Mouse (Mus musculus) sigmoid colon, adult 10 weeks (tissue): ENCODE measurements around the gene Timm50. TPM values are rescaled to one million over a fixed set of nuclear protein-coding genes. Genes with fewer than 3 reads are reported as not detected.

Source experiments
- polyA plus RNA-seq: library from polyadenylated mRNA; stranded (reverse); fragments of 350-450 nt; fragmentation: Illumina TruSeq; extraction: RNeasy Lipid Tissue Mini Kit (QIAGEN cat#74804); gene quantifications from one replicate; pipeline ENCODE4 v1.2.3, GENCODE M21; 2014; ENCODE audit warnings: low read depth, low replicate concordance

The Timm50 gene
- 5.8 TPM for polyA plus RNA-seq

GRCm38 (mm10) chr7:28311926-28312543 lies at the start of gene Timm50:
Timm50 (minus strand) TSS chr7:28312072.

GRCm38 (mm10) chr7:28350155-28350883 lies 38.4 kb upstream of the Timm50 start, which contains the start of gene Rps16:
Rps16 (plus strand) TSS chr7:28350652.

GRCm38 (mm10) chr7:28338108-28338998 lies 26.5 kb upstream of the Timm50 start, which contains the start of gene Supt5:
Supt5 (minus strand) TSS chr7:28338746.

DNA sequence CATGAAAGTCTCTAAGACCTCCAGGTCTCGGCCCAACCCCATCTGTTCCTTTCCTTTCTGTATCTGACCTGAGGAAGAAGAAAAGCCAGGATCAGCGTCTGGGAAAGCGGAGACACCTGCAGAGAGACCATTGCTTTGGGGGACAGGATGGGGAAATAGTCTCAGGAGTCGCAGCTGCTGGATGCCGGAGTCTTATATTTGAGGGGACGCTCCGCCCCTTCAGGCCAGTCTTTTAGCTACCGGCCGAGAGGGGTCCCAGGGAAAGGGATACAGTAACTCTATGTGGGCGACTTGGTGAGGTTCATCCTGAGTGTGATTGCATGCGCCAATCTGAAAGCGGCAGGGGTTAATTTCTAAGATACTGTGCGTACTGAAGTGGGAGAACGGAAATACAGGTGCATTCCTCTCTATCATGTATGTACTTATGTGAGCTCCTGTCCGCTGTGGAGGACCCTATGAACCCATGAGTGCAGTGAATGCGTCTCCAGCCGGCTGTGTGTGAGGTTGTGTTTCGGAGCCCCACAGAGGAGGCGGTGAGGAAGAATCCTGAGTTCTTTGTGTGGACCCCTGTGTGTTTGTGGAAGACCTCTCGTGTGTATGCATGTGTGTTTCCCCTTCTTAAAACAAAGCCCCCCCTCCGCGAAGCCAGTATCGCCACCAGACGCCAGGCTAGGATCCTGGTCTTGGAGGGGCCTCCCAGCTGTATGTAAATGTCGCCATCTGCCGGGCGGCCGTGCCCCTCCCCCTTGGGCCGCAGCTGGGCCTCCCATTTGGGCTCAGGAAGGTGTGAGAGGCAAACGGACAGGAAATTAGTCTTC lies 10.0 kb downstream of the Timm50 start, which contains the start of gene Dll3:
Dll3 (minus strand) TSS at position 623 of the 818 bp plus-strand sequence.

DNA sequence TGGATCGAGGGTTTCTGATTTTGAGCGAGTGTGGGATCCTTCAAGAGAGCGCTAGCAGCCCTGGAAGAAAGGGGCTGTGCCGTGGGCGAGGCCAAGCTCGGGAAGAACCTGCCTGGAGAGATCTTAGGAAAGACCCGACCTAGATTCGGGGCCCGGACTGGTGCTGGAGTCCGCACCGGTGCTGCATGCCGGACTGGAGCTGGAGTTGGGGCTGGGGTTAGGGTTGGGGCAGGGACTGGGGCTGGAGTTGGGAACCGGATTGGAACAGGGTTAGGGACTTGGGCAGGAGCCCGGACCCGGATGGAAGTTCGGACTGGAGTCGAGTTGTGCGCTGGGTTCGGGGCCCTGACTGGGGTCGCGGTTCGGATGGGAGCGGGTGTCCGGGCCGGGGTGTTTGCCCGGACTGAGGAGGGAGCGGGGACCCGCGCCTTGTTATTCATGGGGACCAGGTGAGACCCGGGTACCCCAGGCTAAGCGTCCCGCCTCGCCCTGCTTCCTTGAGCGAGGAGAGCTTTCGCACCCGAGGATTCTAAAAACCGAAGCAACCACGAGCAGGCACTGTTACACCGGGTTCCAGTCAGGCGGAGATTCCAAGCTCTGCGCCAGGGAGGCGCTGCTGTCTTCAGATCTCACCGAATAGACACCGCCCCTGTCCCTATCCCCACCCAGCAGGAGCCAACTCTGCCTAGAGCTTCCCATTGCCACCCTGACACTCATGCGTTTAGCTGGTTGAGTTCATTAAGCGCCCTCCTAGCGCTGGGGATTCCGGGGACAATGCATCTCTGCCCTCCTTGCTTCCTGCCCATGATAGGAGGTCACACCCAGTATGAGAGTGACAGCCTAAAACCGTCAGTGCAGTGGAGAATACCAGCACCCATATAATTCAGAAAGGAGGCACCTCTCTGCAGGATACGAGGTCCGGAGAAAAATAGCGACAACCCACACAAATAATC lies 21.0 kb downstream of the Timm50 start, which contains the start of gene Selenov:
Selenov (minus strand) TSS at position 549 of the 953 bp plus-strand sequence.

GRCm38 (mm10) chr7:28277615-28278278 lies 34.1 kb downstream of the Timm50 start, which contains the start of gene Eid2b:
Eid2b (plus strand) TSS chr7:28277739.

GRCm38 (mm10) chr7:28267129-28268041 lies 44.5 kb downstream of the Timm50 start, which contains the start of gene Eid2:
Eid2 (plus strand) TSS chr7:28267881.

Other genes with a start within 250 kb of the Timm50 start
- gene Fcgbp, start 240.8 kb downstream of the Timm50 start, polyA plus RNA-seq = 68.4 TPM
- gene 9530053A07Rik, start 182.6 kb downstream of the Timm50 start, polyA plus RNA-seq = not detected
- gene Fbl, start 142.4 kb downstream of the Timm50 start, polyA plus RNA-seq = 9.5 TPM
- 0.35 TPM for gene Dyrk1b, start 132.6 kb downstream of the Timm50 start, polyA plus RNA-seq
- gene Eid2, start 44.2 kb downstream of the Timm50 start, polyA plus RNA-seq = 3.2 TPM
- 7.4 TPM for gene Eid2b, start 34.3 kb downstream of the Timm50 start, polyA plus RNA-seq
- not detected for gene Selenov, start 20.9 kb downstream of the Timm50 start, polyA plus RNA-seq
- gene Dll3, start 9.8 kb downstream of the Timm50 start, polyA plus RNA-seq = not detected
- gene Supt5, start 26.7 kb upstream of the Timm50 start, polyA plus RNA-seq = 26.6 TPM
- gene Rps16, start 38.6 kb upstream of the Timm50 start, polyA plus RNA-seq = 221 TPM
- gene Plekhg2, start 60.5 kb upstream of the Timm50 start, polyA plus RNA-seq = 2.7 TPM
- 46.7 TPM for gene Zfp36, start 68.2 kb upstream of the Timm50 start, polyA plus RNA-seq
- gene Med29, start 80.6 kb upstream of the Timm50 start, polyA plus RNA-seq = 1.5 TPM
- gene Paf1, start 80.9 kb upstream of the Timm50 start, polyA plus RNA-seq = 58.5 TPM
- 17.7 TPM for gene Gmfg, start 125.4 kb upstream of the Timm50 start, polyA plus RNA-seq
- gene Lrfn1, start 139.9 kb upstream of the Timm50 start, polyA plus RNA-seq = not detected
- gene Ifnl2, start 198.4 kb upstream of the Timm50 start, polyA plus RNA-seq = not detected
- gene Ifnl3, start 210.8 kb upstream of the Timm50 start, polyA plus RNA-seq = not detected
- gene Sycn, start 228.8 kb upstream of the Timm50 start, polyA plus RNA-seq = 2.4 TPM
- not detected for gene Nccrp1, start 235.2 kb upstream of the Timm50 start, polyA plus RNA-seq